22 mouse cellular contexts compared by ENCODE assay signal in genomic region chr12:99256997-99257396, GRCm38 (mm10).
DNase-seq lines count a peak whose midpoint lies in the region; ATAC-seq and TF ChIP-seq lines count a peak whose summit lies in the region.
"Had no signal": no experiment of that assay in that cellular context is flagged by ENCODE, and none has a peak within 500 bp of the region (broad histone marks: within the 10 kb centered on the region; RNA-seq: fewer than 3 reads in every experiment).

No protein-coding gene starts in this region.

- H3K36me3 ChIP-seq in heart, embryonic 14.5 days (ENCODE audit: control insufficient read depth, insufficient read depth, low read length) = no peaks in the 10 kb centered on the region
- H3K36me3 ChIP-seq in lung, postnatal 0 days (ENCODE audit: insufficient read depth, low read length) = no peaks in the 10 kb centered on the region
- H3K36me3 ChIP-seq in liver, postnatal 0 days (replicated peaks; ENCODE audit: insufficient read depth, low read length) = no peaks in the 10 kb centered on the region
- H3K36me3 ChIP-seq: G1E; hindbrain, embryonic 10.5 days; limb, embryonic 12.5 days had no signal

- peak overlapping the region; percentile 25 to 78; a peak in 3 of 4 replicates for H3K27ac ChIP-seq in heart, embryonic 14.5 days (replicated peaks in 1 of 2; ENCODE audit: control insufficient read depth in 1 of 2, insufficient read depth in 1 of 2, low read depth in 2 of 2, low read length in 2 of 2)
- no peak overlapping the region for H3K27ac ChIP-seq in lung, postnatal 0 days (ENCODE audit: low read length)
- no peak overlapping the region for H3K27ac ChIP-seq in liver, postnatal 0 days (ENCODE audit: low read depth)
- H3K27ac ChIP-seq: hindbrain, embryonic 10.5 days; limb, embryonic 12.5 days had no signal

- peak overlapping the region; percentile 52 for H3K4me2 ChIP-seq in heart, embryonic 14.5 days (ENCODE audit: low read length)
- no peak overlapping the region for H3K4me2 ChIP-seq in lung, postnatal 0 days (replicated peaks; ENCODE audit: low read depth, low read length)
- no peak overlapping the region for H3K4me2 ChIP-seq in liver, postnatal 0 days (ENCODE audit: low read depth, low read length)
- H3K4me2 ChIP-seq: limb, embryonic 12.5 days; lung, embryonic 14.5 days had no signal

- H3K9me3 ChIP-seq in heart, embryonic 14.5 days (ENCODE audit: control insufficient read depth, low read length) = no peaks in the 10 kb centered on the region
- no peaks in the 10 kb centered on the region for H3K9me3 ChIP-seq in lung, postnatal 0 days (ENCODE audit: low read length)
- H3K9me3 ChIP-seq in liver, postnatal 0 days (ENCODE audit: low read length) = no peaks in the 10 kb centered on the region
- H3K9me3 ChIP-seq: hindbrain, embryonic 10.5 days; limb, embryonic 12.5 days; megakaryocyte, embryonic 14.5 days had no signal

- no peaks in the 10 kb centered on the region for H3K27me3 ChIP-seq in heart, embryonic 14.5 days (ENCODE audit: control insufficient read depth, insufficient read depth, low read length)
- H3K27me3 ChIP-seq in lung, postnatal 0 days (replicated peaks; ENCODE audit: insufficient read depth, low read length) = no peaks in the 10 kb centered on the region
- H3K27me3 ChIP-seq in liver, postnatal 0 days (ENCODE audit: insufficient read depth, low read length) = no peaks in the 10 kb centered on the region
- H3K27me3 ChIP-seq: limb, embryonic 12.5 days; megakaryocyte, embryonic 14.5 days had no signal

- H3K4me1 ChIP-seq in heart, embryonic 14.5 days (ENCODE audit: control insufficient read depth in 2 of 2, insufficient read depth in 2 of 2, low read length in 2 of 2) = peaks cover 36 to 60% of the 10 kb centered on the region in 2 experiments
- H3K4me1 ChIP-seq in lung, postnatal 0 days (ENCODE audit: insufficient read depth, low read depth, low read length) = peaks cover 4% of the 10 kb centered on the region
- peaks cover 11% of the 10 kb centered on the region for H3K4me1 ChIP-seq in liver, postnatal 0 days (ENCODE audit: insufficient read depth)

- ATAC-seq in heart, embryonic 14.5 days (ENCODE audit: insufficient number of reproducible peaks, insufficient read depth, low FRiP score, low read depth) = no peak
- no peak for ATAC-seq in lung, postnatal 0 days
- peak; percentile 89 for ATAC-seq in liver, postnatal 0 days
- ATAC-seq: CD4-positive, CD25-positive, alpha-beta regulatory T cell, adult 4 months; forebrain, embryonic 16.5 days; inflammation-experienced regulatory T-cells, adult 6 months had no signal

- no peak overlapping the region for H3K4me3 ChIP-seq in heart, embryonic 14.5 days (ENCODE audit: control insufficient read depth in 1 of 2, insufficient read depth in 1 of 2, low read depth in 1 of 2, low read length in 2 of 2)
- no peak overlapping the region for H3K4me3 ChIP-seq in lung, postnatal 0 days (ENCODE audit: low read depth, low read length)
- no peak overlapping the region for H3K4me3 ChIP-seq in liver, postnatal 0 days (ENCODE audit: low read depth, low read length)
- H3K4me3 ChIP-seq: erythroblast, embryonic 14.5 days; hindbrain, embryonic 10.5 days; limb, embryonic 12.5 days; megakaryocyte, embryonic 14.5 days had no signal

- H3K9ac ChIP-seq in heart, embryonic 14.5 days (ENCODE audit: low read length) = no peak overlapping the region
- H3K9ac ChIP-seq in lung, postnatal 0 days (replicated peaks; ENCODE audit: low read depth) = no peak overlapping the region
- no peak overlapping the region for H3K9ac ChIP-seq in liver, postnatal 0 days (replicated peaks)
- H3K9ac ChIP-seq: limb, embryonic 12.5 days; lung, embryonic 14.5 days had no signal

- TF ChIP-seq EP300 in lung, postnatal 0 days (IDR thresholded peaks at IDR 0.05) = no peak
- no peak for TF ChIP-seq EP300 in liver, postnatal 0 days (IDR thresholded peaks at IDR 0.05; ENCODE audit: low read depth)

- WGBS in heart, embryonic 14.5 days = 31% methylated on average over 8 of the region's 8 CpGs
- WGBS in lung, postnatal 0 days = 59% methylated on average over 8 of the region's 8 CpGs
- 44% methylated on average over 8 of the region's 8 CpGs for WGBS in liver, postnatal 0 days (ENCODE audit: insufficient replicate concordance)

- peak; percentile 66 for DNase-seq in adrenal gland, adult 2 months
- DNase-seq in adrenal gland, adult 18-20 months (ENCODE audit: low spot score in 2 of 2) = no peak
- no peak for DNase-seq in heart, postnatal 4 days
- peak; percentile 23 for DNase-seq in lung, postnatal 0 days (ENCODE audit: low spot score)
- DNase-seq in lung, postnatal 14 days = no peak
- peak; percentile 33 for DNase-seq in liver, postnatal 0 days
- no peak for DNase-seq in spleen, postnatal 14 days (ENCODE audit: low spot score in 2 of 2)
- DNase-seq: cerebellum, adult 2 months; kidney, adult 8-10 months; kidney, postnatal 4 days; right cerebral cortex, postnatal 4 days; thymus, postnatal 36 days had no signal

- no peak for TF ChIP-seq CTCF in lung, postnatal 0 days (IDR thresholded peaks at IDR 0.05)
- TF ChIP-seq CTCF in liver, postnatal 0 days (IDR thresholded peaks at IDR 0.05; ENCODE audit: low read depth) = no peak

Comparison
In these comparisons a context has a peak if more than half of its experiments do, and no peak if none do; other contexts are left out.
1. DNase-seq: peak in adrenal gland, adult 2 months (single experiment), lung, postnatal 0 days (single experiment) and liver, postnatal 0 days (single experiment); none in adrenal gland, adult 18-20 months (0 of 2), heart, postnatal 4 days (single experiment), lung, postnatal 14 days (single experiment) and spleen, postnatal 14 days (0 of 2).
2. H3K27ac ChIP-seq: peak in heart, embryonic 14.5 days (2 of 2); none in lung, postnatal 0 days (single experiment) and liver, postnatal 0 days (single experiment).